Mouse (Mus musculus) ES-Bruce4 (cell line): ENCODE data around the gene Ptprr. TPM values are rescaled to one million over a fixed set of nuclear protein-coding genes. Genes with fewer than 3 reads are reported as not detected.

ENCODE experiments used
- H3K27ac ChIP-seq: 2 replicates; pipeline ENCODE4 v1.5.1; 2012; ENCODE audit warnings: low read length, inconsistent platforms; ENCODE audit not compliant: insufficient read depth
- H3K27me3 ChIP-seq: 2 replicates; pipeline ENCODE4 v1.6.1; 2012; ENCODE audit warnings: mild to moderate bottlenecking, low read length, inconsistent platforms; ENCODE audit not compliant: control insufficient read depth, poor library complexity, insufficient read depth, severe bottlenecking
- H3K36me3 ChIP-seq: 2 replicates; pipeline ENCODE4 v1.6.1; 2012; ENCODE audit warnings: inconsistent platforms, mild to moderate bottlenecking, low read length, moderate library complexity; ENCODE audit not compliant: control insufficient read depth, poor library complexity, insufficient read depth, severe bottlenecking
- H3K4me1 ChIP-seq: one replicate; pipeline ENCODE4 v1.8.1; 2011; ENCODE audit warnings: low read length; ENCODE audit not compliant: control insufficient read depth, insufficient read depth
- H3K4me3 ChIP-seq: 2 replicates; pipeline ENCODE4 v1.5.1; 2011; ENCODE audit warnings: low read depth, mild to moderate bottlenecking, low read length
- H3K9ac ChIP-seq: 2 replicates; pipeline ENCODE4 v1.6.1; 2012; ENCODE audit warnings: low read depth, mild to moderate bottlenecking, inconsistent platforms; ENCODE audit not compliant: poor library complexity, severe bottlenecking
- H3K9me3 ChIP-seq: replicated peaks from 2 replicates; pipeline ENCODE4 v1.6.1; 2012; ENCODE audit warnings: mild to moderate bottlenecking, low read length, inconsistent platforms; ENCODE audit not compliant: control insufficient read depth, poor library complexity, insufficient read depth, severe bottlenecking
- CTCF ChIP-seq: IDR thresholded peaks from one replicate; pipeline ENCODE4 v1.8.1; 2011; ENCODE audit warnings: low read depth, low read length
- EP300 ChIP-seq: IDR thresholded peaks from 2 replicates; pipeline ENCODE4 v1.6.1; 2011; ENCODE audit warnings: low read depth, low read length; ENCODE audit not compliant: insufficient read depth
- POLR2A ChIP-seq: IDR thresholded peaks from one replicate; pipeline ENCODE4 v1.8.1; 2011; ENCODE audit warnings: low read length; ENCODE audit not compliant: insufficient read depth
- polyA plus RNA-seq: library from polyadenylated mRNA; stranded (reverse); fragments of >200 nt; gene quantifications from 2 replicates; pipeline ENCODE4 v1.2.4, GENCODE M21; 2011; ENCODE audit warnings: low read depth; ENCODE audit not compliant: missing spikeins, insufficient read depth, insufficient read length

Ptprr gene
- polyA plus RNA-seq, 1 experiment, result not detected

GRCm38 (mm10) chr10:116006675-116007074, 11.3 kb upstream of the Ptprr start:
- H3K4me1 ChIP-seq, result no peaks in the 10 kb centered on the region
- no peaks in the 10 kb centered on the region for H3K36me3 ChIP-seq
- H3K9me3 ChIP-seq, result no peaks in the 10 kb centered on the region
- no peaks in the 10 kb centered on the region; the same call in 1 of the 2 replicates for H3K27me3 ChIP-seq
- H3K27ac ChIP-seq, result no peak overlapping the region
- no peak overlapping the region for H3K9ac ChIP-seq
- H3K4me3 ChIP-seq, result no peak overlapping the region
- no peak for TF ChIP-seq POLR2A
- TF ChIP-seq EP300, result no peak
- TF ChIP-seq CTCF, result no peak

GRCm38 (mm10) chr10:116018480-116018891, 473 bp downstream of the Ptprr start:
- Histone ChIP-seq H3K4me3 (peak overlapping the region; percentile 94), H3K9ac (0 out of 2 replicates have a peak overlapping the region, but pooled peaks have one; percentile 48), H3K4me1 (no peaks in the 10 kb centered on the region), H3K27me3 (no peaks in the 10 kb centered on the region; the same call in 1 of the 2 replicates), H3K36me3 (no peaks in the 10 kb centered on the region), H3K27ac (no peak overlapping the region), H3K9me3 (no peaks in the 10 kb centered on the region)
- TF ChIP-seq EP300 (no peak), POLR2A (no peak), CTCF (no peak)

- no peaks in the 10 kb centered on the region for H3K36me3 ChIP-seq
- no peaks in the 10 kb centered on the region for H3K4me1 ChIP-seq
- peak overlapping the region; percentile 18; the same call in 1 of the 2 replicates for H3K4me3 ChIP-seq
- no peak for TF ChIP-seq POLR2A
- no peak for TF ChIP-seq EP300
- TF ChIP-seq CTCF, result no peak
- no peak overlapping the region for H3K9ac ChIP-seq
- no peaks in the 10 kb centered on the region; the same call in 1 of the 2 replicates for H3K27me3 ChIP-seq
- H3K27ac ChIP-seq, result no peak overlapping the region
- H3K9me3 ChIP-seq, result no peaks in the 10 kb centered on the region
These were observed 1.3 kb downstream of the Ptprr start for GRCm38 (mm10) chr10:116019086-116019860.

GRCm38 (mm10) chr10:116021081-116021480, 3.1 kb downstream of the Ptprr start:
- no peak for TF ChIP-seq CTCF
- TF ChIP-seq POLR2A, result no peak
- TF ChIP-seq EP300, result no peak
- Histone ChIP-seq H3K9me3 (no peaks in the 10 kb centered on the region), H3K4me3 (no peak overlapping the region), H3K27me3 (no peaks in the 10 kb centered on the region; the same call in 1 of the 2 replicates), H3K4me1 (no peaks in the 10 kb centered on the region), H3K9ac (no peak overlapping the region), H3K36me3 (no peaks in the 10 kb centered on the region), H3K27ac (no peak overlapping the region)

GRCm38 (mm10) chr10:116038150-116038549, 20.1 kb downstream of the Ptprr start:
- no peak for TF ChIP-seq CTCF
- TF ChIP-seq POLR2A, result no peak
- TF ChIP-seq EP300, result no peak

GRCm38 (mm10) chr10:116075954-116076353, 57.9 kb downstream of the Ptprr start:
- Histone ChIP-seq H3K27ac (no peak overlapping the region), H3K4me3 (no peak overlapping the region), H3K27me3 (0 out of 2 replicates have a peak, but pooled peaks cover 1% of the 10 kb centered on the region), H3K9ac (no peak overlapping the region), H3K9me3 (no peaks in the 10 kb centered on the region), H3K4me1 (no peaks in the 10 kb centered on the region), H3K36me3 (no peaks in the 10 kb centered on the region)
- TF ChIP-seq CTCF, result no peak
- TF ChIP-seq EP300, result no peak
- no peak for TF ChIP-seq POLR2A

More at GRCm38 (mm10) chr10:116038150-116038549, 20.1 kb downstream of the Ptprr start:
- H3K4me1 ChIP-seq, result no peaks in the 10 kb centered on the region
- H3K9me3 ChIP-seq, result no peaks in the 10 kb centered on the region
- H3K27ac ChIP-seq, result no peak overlapping the region
- H3K9ac ChIP-seq, result no peak overlapping the region
- H3K36me3 ChIP-seq, result no peaks in the 10 kb centered on the region
- H3K27me3 ChIP-seq, result no peaks in the 10 kb centered on the region
- H3K4me3 ChIP-seq, result no peak overlapping the region
